Mouse (Mus musculus) cerebellum, adult 2 months (tissue): ENCODE data around the gene Fam129a.

Source experiments
- CTCF ChIP-seq: fragments of 200-500 bp; IDR thresholded peaks from 2 replicates; pipeline ENCODE4 v1.5.1; 2011; ENCODE audit warnings: low read depth, mild to moderate bottlenecking, control low read depth, low read length, moderate library complexity, borderline replicate concordance; ENCODE audit not compliant: insufficient read depth
- POLR2A ChIP-seq: fragments of 200-500 bp; IDR thresholded peaks from 2 replicates; pipeline ENCODE4 v1.6.1; 2011; ENCODE audit warnings: low read length, control low read depth, borderline replicate concordance; ENCODE audit not compliant: insufficient read depth

GRCm38 (mm10) chr1:151550587-151551479 is 20.2 kb upstream of the Fam129a start:
- no peak for TF ChIP-seq POLR2A
- no peak for TF ChIP-seq CTCF
